Mouse (Mus musculus) bone marrow, adult 2 months (tissue): ENCODE results near the gene Spaca3. TPM values are rescaled to one million over a fixed set of nuclear protein-coding genes. Genes with fewer than 3 reads are reported as not detected.

Experiments used
- H3K27ac ChIP-seq: fragments of 200-500 bp; 2 replicates; pipeline ENCODE4 v1.5.1; 2012; ENCODE audit warnings: low read depth, mild to moderate bottlenecking, control low read depth, inconsistent platforms, low read length; ENCODE audit not compliant: control insufficient read depth, poor library complexity, insufficient read depth
- H3K4me1 ChIP-seq: fragments of 200-500 bp; 2 replicates; pipeline ENCODE4 v1.6.1; 2011; ENCODE audit warnings: low read length; ENCODE audit not compliant: control insufficient read depth, insufficient read depth
- H3K4me3 ChIP-seq: fragments of 200-500 bp; replicated peaks from 2 replicates; pipeline ENCODE3; 2011; ENCODE audit warnings: mild to moderate bottlenecking, low read depth, low read length, control low read depth; ENCODE audit not compliant: control insufficient read depth
- CTCF ChIP-seq: fragments of 200-500 bp; IDR thresholded peaks from 2 replicates; pipeline ENCODE4 v1.5.1; 2011; ENCODE audit warnings: low read length, control low read depth; ENCODE audit not compliant: control insufficient read depth, insufficient read depth
- POLR2A ChIP-seq: fragments of 200-500 bp; IDR thresholded peaks from 2 replicates; pipeline ENCODE4 v1.6.1; 2011; ENCODE audit warnings: low read depth, mild to moderate bottlenecking, control low read depth, low read length, borderline replicate concordance; ENCODE audit not compliant: control insufficient read depth
- WGBS: fragments of 180-500 bp; shearing (Covaris S2); methylation state at CpG from one replicate; pipeline ENCODE4 v1.1.7; 2018; 5-methylcytosine and 5-hydroxymethylcytosine counted together
- polyA plus RNA-seq: library from polyadenylated mRNA; stranded (reverse); fragments of >200 nt; gene quantifications from 2 replicates; pipeline ENCODE4 v1.2.4, GENCODE M21; 2011; ENCODE audit warnings: low replicate concordance; ENCODE audit not compliant: missing spikeins, insufficient read depth, insufficient read length

The Spaca3 gene
- polyA plus RNA-seq, 1 experiment = not detected

DNA sequence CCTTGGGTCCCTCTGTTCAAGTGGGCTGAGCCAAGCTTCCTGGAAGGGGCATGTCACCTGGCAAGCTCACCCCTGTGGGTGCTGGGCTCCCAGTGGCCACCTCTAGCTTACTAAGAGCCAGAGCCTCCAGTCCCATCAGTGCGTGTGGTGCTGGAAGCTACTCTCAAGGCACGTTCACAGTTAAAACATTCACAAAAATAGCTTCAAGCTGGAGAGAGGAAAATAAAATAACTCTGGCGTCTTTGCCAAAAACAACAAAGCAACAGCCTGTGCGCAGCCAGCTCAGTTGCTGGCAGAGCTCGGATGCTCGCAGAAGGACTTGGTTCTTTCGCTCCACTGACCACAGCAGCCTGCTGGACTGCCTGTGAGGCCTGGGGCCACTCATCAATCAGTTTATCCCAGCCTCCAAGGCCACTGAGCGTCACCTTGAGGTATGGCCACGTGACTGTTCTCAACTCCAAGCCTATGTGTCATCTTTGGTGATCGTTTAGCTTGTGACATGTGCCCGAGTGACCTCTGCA lies 19.0 kb downstream of the Spaca3 start:
- no peak overlapping the region for H3K27ac ChIP-seq
- WGBS = 75% methylated on average over 11 of the region's 11 CpGs
- no peak overlapping the region for H3K4me3 ChIP-seq

GRCm38 (mm10) chr11:80878026-80878425 lies 19.9 kb downstream of the Spaca3 start:
- Histone ChIP-seq H3K4me1 (no peaks in the 10 kb centered on the region), H3K27ac (no peak overlapping the region), H3K4me3 (no peak overlapping the region)
- 71% methylated on average over 2 of the region's 2 CpGs for WGBS
- TF ChIP-seq CTCF (no peak), POLR2A (no peak)

More for the DNA sequence above, 19.0 kb downstream of the Spaca3 start:
- TF ChIP-seq POLR2A = no peak
- no peak for TF ChIP-seq CTCF
- H3K4me1 ChIP-seq = no peaks in the 10 kb centered on the region

DNA sequence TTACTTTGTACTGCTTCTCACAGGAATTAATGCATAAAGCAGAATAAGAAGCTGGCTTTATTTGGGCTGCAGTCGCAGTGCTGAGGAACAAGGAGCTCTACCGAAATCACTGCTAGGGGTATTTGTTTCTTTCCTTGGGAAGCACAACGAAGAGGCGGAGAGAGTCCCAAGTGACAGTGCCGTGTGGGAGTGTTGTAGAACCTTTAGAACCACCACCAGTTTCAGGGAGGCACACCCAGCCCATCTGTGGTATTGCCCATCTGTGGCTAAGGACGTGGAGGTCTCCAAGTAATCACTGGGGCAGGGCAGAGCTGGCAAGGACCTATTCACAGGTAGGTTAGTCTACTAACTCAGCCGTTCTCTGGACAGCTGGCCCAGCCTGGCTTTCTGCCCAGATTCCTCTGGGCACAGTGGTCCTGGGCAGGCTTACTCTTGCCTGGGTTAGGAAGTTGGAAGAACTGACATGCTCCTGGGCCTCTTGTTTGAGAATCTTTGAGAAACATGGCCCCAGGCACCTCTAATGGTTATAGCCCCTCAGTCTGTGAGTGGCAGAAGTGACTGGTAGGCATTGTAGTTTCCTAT lies 24.2 kb downstream of the Spaca3 start:
- no peak overlapping the region for H3K27ac ChIP-seq
- H3K4me1 ChIP-seq = no peaks in the 10 kb centered on the region
- TF ChIP-seq POLR2A (no peak), CTCF (no peak)
- WGBS = 73% methylated on average over 7 of the region's 7 CpGs
- no peak overlapping the region for H3K4me3 ChIP-seq

GRCm38 (mm10) chr11:80884521-80885231 lies 26.5 kb downstream of the Spaca3 start:
- Histone ChIP-seq H3K4me1 (no peaks in the 10 kb centered on the region), H3K4me3 (no peak overlapping the region), H3K27ac (no peak overlapping the region)
- TF ChIP-seq CTCF = no peak
- no peak for TF ChIP-seq POLR2A
- WGBS = 41% methylated on average over 6 of the region's 6 CpGs

- WGBS = 85% methylated on average over 7 of the region's 7 CpGs
- H3K27ac ChIP-seq = no peak overlapping the region
- TF ChIP-seq POLR2A = no peak
- no peak for TF ChIP-seq CTCF
- H3K4me1 ChIP-seq = no peaks in the 10 kb centered on the region
- no peak overlapping the region for H3K4me3 ChIP-seq
Measured at GRCm38 (mm10) chr11:80886365-80886764, 28.2 kb downstream of the Spaca3 start.

DNA sequence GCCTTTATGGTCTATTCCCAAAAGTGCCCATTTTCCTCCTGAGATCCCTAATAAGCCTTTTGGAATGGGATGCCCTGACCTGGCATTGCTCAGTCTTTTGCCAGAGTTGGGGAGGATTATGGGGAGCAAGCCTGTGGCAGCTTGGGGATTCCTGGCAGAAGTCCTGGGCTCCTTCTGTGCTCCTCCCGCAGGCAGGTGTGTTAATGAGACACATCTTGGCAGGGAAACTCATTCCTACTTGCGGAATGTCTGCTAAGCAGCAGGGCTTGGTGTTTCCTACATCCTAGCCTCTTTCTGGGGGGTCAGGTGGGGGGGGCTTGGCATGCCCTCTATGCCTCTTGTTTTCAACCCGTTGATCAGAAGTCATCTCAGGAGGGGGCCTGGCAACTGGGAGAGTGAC lies 28.9 kb downstream of the Spaca3 start:
- no peak overlapping the region for H3K27ac ChIP-seq
- H3K4me1 ChIP-seq = no peaks in the 10 kb centered on the region
- no peak overlapping the region for H3K4me3 ChIP-seq
- WGBS = 70% methylated on average over 3 of the region's 3 CpGs
- no peak for TF ChIP-seq POLR2A
- TF ChIP-seq CTCF = no peak

DNA sequence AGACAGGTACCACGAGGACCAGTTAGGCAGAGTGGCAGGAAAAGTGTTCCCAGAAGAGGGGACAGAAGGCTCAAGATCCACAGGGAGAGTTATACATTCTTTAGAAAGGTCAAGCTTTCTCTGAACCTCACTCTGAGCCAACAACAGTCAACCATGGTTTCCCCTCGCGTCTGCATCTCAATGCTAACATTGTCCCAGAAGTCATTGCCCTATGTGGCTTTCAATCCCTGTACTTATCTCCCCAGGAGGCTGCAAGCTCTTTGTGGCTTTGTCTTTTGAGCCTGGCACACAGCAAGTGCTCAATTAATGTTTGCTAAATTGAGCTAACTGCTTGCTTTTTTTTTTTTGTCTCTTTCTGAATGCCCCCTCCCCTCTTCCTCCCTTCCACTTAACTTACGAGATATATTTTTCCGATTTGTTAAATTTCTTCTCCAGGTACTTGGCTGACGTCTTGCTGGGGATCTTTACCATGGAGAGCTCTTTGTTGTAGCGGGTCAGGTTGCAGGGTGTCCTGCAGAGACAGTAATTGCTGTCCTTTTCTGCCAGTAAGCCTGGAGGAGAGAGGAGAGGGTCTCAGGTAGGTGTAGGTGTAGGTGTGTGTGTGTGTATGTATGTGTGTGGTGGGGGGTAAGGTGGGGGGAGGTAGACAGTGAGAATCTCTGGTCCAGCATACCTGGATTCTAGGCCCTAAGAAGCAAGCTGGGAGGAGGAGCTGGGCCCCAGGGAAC lies 31.3 kb downstream of the Spaca3 start:
- WGBS = 20% methylated on average over 7 of the region's 7 CpGs
- Histone ChIP-seq H3K4me3 (no peak overlapping the region), H3K4me1 (no peaks in the 10 kb centered on the region), H3K27ac (no peak overlapping the region)
- TF ChIP-seq POLR2A (no peak), CTCF (no peak)

DNA sequence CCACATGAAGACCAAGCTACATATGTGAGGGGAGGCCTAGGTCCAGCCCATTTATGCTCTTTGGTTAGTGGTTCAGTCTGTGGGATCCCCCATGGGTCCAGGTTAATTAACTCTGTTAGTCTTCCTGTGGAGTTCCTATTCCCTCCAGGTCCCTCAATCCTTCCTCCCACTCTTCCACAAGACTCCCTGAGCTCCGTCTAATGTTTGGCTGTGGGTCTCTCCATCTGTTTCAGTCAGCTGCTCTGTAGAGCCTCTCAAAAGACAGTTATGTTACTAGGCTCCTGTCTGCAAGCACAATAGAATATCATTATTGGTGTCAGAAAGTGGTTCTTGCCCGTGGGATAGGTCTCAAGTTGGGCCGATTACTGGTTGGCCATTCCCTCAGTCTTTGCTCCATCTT lies 37.7 kb downstream of the Spaca3 start:
- TF ChIP-seq CTCF (no peak), POLR2A (no peak)
- Histone ChIP-seq H3K27ac (no peak overlapping the region), H3K4me1 (no peaks in the 10 kb centered on the region), H3K4me3 (no peak overlapping the region)
- 87% methylated on average over 3 of the region's 3 CpGs for WGBS

DNA sequence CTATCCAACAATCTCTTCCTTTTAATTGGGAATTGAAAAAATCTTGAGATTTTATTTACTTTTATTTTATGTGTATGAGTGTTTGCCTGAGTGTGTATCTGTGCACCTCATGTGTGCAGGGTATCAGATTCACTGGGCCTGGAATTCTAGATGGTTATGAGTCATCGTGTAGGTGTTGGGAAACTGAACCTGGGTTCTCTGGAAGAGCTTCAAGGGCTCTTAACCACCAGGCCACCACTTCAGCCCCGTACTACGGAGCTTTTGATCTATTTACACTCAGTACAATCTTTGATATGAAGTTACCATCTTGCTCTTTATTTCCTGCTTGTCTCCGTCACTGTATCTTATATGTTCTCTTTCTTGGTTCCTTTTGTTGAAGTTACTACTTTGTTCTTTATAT lies 42.4 kb downstream of the Spaca3 start:
- no peak overlapping the region for H3K4me3 ChIP-seq
- TF ChIP-seq POLR2A (no peak), CTCF (no peak)
- H3K27ac ChIP-seq = no peak overlapping the region
- WGBS = 83% methylated on average over 4 of the region's 4 CpGs
- no peaks in the 10 kb centered on the region for H3K4me1 ChIP-seq
